Mouse (Mus musculus): ENCODE data around the gene Col9a1.

- TF ChIP-seq CTCF (IDR thresholded peaks at IDR 0.05; ENCODE audit: extremely low read depth, insufficient read depth, low read length) (peak; percentile 82), POLR2A (IDR thresholded peaks at IDR 0.05; ENCODE audit: extremely low read depth, insufficient read depth, low read length) (no peak)
Measured at GRCm38 (mm10) chr1:24171205-24171866, 6.1 kb upstream of the Col9a1 start.
